Mouse (Mus musculus) forebrain, postnatal 0 days (tissue): ENCODE data around the gene Hrk. TPM values are rescaled to one million over a fixed set of nuclear protein-coding genes. Genes with fewer than 3 reads are reported as not detected.

ENCODE experiments used
- ATAC-seq: fragments of 200-750 bp; cut with Nextera tagmentation; 2 replicates; pipeline ENCODE4 v1.8.0; 2017; ENCODE audit warnings: mild to moderate bottlenecking, moderate library complexity
- DNase-seq: peaks from one replicate; pipeline ENCODE4 v3.0.0-alpha.2; 2015
- H3K27ac ChIP-seq: fragments of 300-500 bp; sonication (generic); 2 replicates; pipeline ENCODE4 v1.5.1; 2014; ENCODE audit warnings: low read depth, mild to moderate bottlenecking, antibody characterized with exemption, low read length, moderate library complexity, mixed read lengths
- H3K27me3 ChIP-seq: fragments of 300-500 bp; sonication (generic); 2 replicates; pipeline ENCODE4 v1.6.1; 2014; ENCODE audit warnings: mild to moderate bottlenecking, low read length, mixed read lengths; ENCODE audit not compliant: insufficient read depth
- H3K36me3 ChIP-seq: fragments of 300-500 bp; sonication (generic); 2 replicates; pipeline ENCODE4 v1.6.1; 2014; ENCODE audit warnings: mild to moderate bottlenecking, moderate library complexity; ENCODE audit not compliant: insufficient read depth
- H3K4me1 ChIP-seq: fragments of 300-500 bp; sonication (generic); 2 replicates; pipeline ENCODE4 v1.6.1; 2014; ENCODE audit warnings: antibody characterized with exemption; ENCODE audit not compliant: insufficient read depth
- H3K4me2 ChIP-seq: fragments of 300-500 bp; sonication (generic); 2 replicates; pipeline ENCODE4 v1.6.1; 2014; ENCODE audit warnings: low read depth, mild to moderate bottlenecking, moderate library complexity
- H3K4me3 ChIP-seq: fragments of 300-500 bp; sonication (generic); 2 replicates; pipeline ENCODE4 v1.5.1; 2014; ENCODE audit warnings: low read depth, low read length, mixed read lengths
- H3K9ac ChIP-seq: fragments of 300-500 bp; sonication (generic); 2 replicates; pipeline ENCODE4 v1.6.1; 2014; ENCODE audit warnings: mild to moderate bottlenecking
- H3K9me3 ChIP-seq: fragments of 300-500 bp; sonication (generic); 2 replicates; pipeline ENCODE4 v1.6.1; 2016; ENCODE audit warnings: low read length
- CTCF ChIP-seq: sonication (generic); IDR thresholded peaks from 2 replicates; pipeline ENCODE4 v1.5.1; 2016; ENCODE audit warnings: antibody characterized with exemption, control low read depth, low read depth
- WGBS: fragments of 180-500 bp; shearing (Covaris S2); extraction: QIAGEN DNeasy Blood & Tissue Kit; methylation state at CpG from one replicate; pipeline ENCODE4 v1.1.7; 2014; 5-methylcytosine and 5-hydroxymethylcytosine counted together
- polyA plus RNA-seq: library from polyadenylated mRNA; unstranded; fragments of >200 nt; fragmentation: Nextera tagmentation; extraction: Ambion mirVana; gene quantifications from 2 replicates; pipeline ENCODE4 v1.2.1, GENCODE M21; 2015
- total RNA-seq: library from RNA; depleted of rRNA; stranded (reverse); fragments of >200 nt; gene quantifications from 2 replicates; pipeline ENCODE4 v1.2.3, GENCODE M21; 2014

Hrk gene
- total and polyA plus RNA-seq, 2 experiments from 2014 or later, result 8.4 to 26.3 TPM

GRCm38 (mm10) chr5:118188356-118188755 is 23.9 kb downstream of the Hrk start:
- no peaks in the 10 kb centered on the region for H3K9me3 ChIP-seq
- ATAC-seq, result no peak
- WGBS, result 47% methylated on average over 6 of the region's 6 CpGs

GRCm38 (mm10) chr5:118190491-118190890 is 26.0 kb downstream of the Hrk start:
- Histone ChIP-seq H3K36me3 (peaks cover 4% of the 10 kb centered on the region), H3K4me2 (no peak overlapping the region), H3K27ac (no peak overlapping the region), H3K4me1 (peaks cover 11% of the 10 kb centered on the region; the same call in 1 of the 2 replicates), H3K9ac (no peak overlapping the region), H3K27me3 (no peaks in the 10 kb centered on the region), H3K4me3 (no peak overlapping the region), H3K9me3 (no peaks in the 10 kb centered on the region)
- TF ChIP-seq CTCF, result no peak
- DNase-seq (no peak), ATAC-seq (no peak)
- 88% methylated on average over 9 of the region's 9 CpGs for WGBS

More at GRCm38 (mm10) chr5:118188356-118188755, 23.9 kb downstream of the Hrk start:
- no peak overlapping the region for H3K27ac ChIP-seq
- no peak for DNase-seq
- peaks cover 11% of the 10 kb centered on the region; the same call in 1 of the 2 replicates for H3K4me1 ChIP-seq
- no peak overlapping the region for H3K9ac ChIP-seq
- no peak overlapping the region for H3K4me2 ChIP-seq
- H3K36me3 ChIP-seq, result peaks cover 4% of the 10 kb centered on the region; the same call in 1 of the 2 replicates
- H3K27me3 ChIP-seq, result no peaks in the 10 kb centered on the region
- no peak for TF ChIP-seq CTCF
- no peak overlapping the region for H3K4me3 ChIP-seq

DNA sequence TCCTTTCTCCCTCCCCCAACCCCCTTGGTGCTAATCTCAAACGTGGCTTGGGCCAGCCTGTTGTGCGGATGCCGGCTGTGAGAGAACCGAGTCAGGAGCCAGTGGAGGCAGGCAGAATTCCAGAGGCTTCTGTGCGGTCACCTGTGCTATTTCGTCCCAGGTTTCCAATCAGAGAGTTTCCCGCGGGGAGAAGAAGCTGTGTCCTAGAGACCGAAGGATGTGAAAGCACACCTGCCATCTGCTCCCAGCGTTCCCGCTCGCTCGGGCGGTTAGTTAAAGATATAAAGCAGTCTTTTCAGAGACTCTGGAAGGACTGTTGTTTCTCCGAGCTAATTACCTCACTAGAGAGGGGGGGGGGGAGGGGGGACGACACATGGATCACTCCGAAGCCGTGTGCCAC is 27.8 kb downstream of the Hrk start:
- no peak overlapping the region for H3K4me3 ChIP-seq
- 10% methylated on average over 18 of the region's 18 CpGs for WGBS
- H3K4me1 ChIP-seq, result peaks cover 10% of the 10 kb centered on the region; the same call in 1 of the 2 replicates
- no peak overlapping the region for H3K4me2 ChIP-seq
- TF ChIP-seq CTCF, result no peak
- DNase-seq, result peak; percentile 41
- no peaks in the 10 kb centered on the region for H3K9me3 ChIP-seq
- H3K27ac ChIP-seq, result no peak overlapping the region
- no peaks in the 10 kb centered on the region for H3K27me3 ChIP-seq
- no peak for ATAC-seq
- peak overlapping the region; percentile 18; the same call in 1 of the 2 replicates for H3K9ac ChIP-seq
- peaks cover 4% of the 10 kb centered on the region for H3K36me3 ChIP-seq

- no peak overlapping the region for H3K4me3 ChIP-seq
- no peaks in the 10 kb centered on the region for H3K27me3 ChIP-seq
- H3K9ac ChIP-seq, result no peak overlapping the region
- H3K4me2 ChIP-seq, result no peak overlapping the region
- WGBS, result 54% methylated on average over 13 of the region's 13 CpGs
- no peak for TF ChIP-seq CTCF
- H3K9me3 ChIP-seq, result no peaks in the 10 kb centered on the region
- no peak for DNase-seq
- H3K4me1 ChIP-seq, result no peaks in the 10 kb centered on the region
- no peak overlapping the region for H3K27ac ChIP-seq
- peak; percentile 37; the same call in 1 of the 2 replicates for ATAC-seq
- peaks cover 30% of the 10 kb centered on the region for H3K36me3 ChIP-seq
Measured at GRCm38 (mm10) chr5:118197421-118197820, 33.0 kb downstream of the Hrk start.

DNA sequence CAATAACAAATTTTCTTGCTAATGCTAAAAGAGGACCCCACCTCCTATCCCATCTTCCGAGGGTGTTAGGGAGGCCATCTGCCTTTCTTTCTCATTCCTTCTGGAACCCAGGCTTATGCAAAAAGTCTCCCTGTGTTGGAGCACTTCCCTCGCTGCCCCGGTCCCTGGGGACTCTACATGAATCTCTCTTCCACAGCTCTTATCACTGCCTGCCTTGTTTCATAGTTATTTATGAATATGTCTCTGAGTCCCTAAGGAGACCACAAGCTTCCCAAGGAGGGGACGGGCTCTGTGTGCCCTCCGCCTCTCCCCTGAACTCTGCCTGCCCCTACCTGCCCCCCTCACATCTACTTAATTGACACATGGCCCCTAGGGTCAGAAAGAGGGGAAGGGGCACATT is 35.2 kb downstream of the Hrk start:
- TF ChIP-seq CTCF, result no peak
- Histone ChIP-seq H3K4me3 (no peak overlapping the region), H3K9ac (no peak overlapping the region), H3K9me3 (no peaks in the 10 kb centered on the region), H3K4me2 (no peak overlapping the region), H3K4me1 (no peaks in the 10 kb centered on the region), H3K27ac (0 out of 2 replicates have a peak overlapping the region, but pooled peaks have one; percentile 21), H3K36me3 (peaks cover 26% of the 10 kb centered on the region), H3K27me3 (no peaks in the 10 kb centered on the region)
- DNase-seq, result no peak
- 65% methylated on average over 5 of the region's 5 CpGs for WGBS
- ATAC-seq, result peak; percentile 50

DNA sequence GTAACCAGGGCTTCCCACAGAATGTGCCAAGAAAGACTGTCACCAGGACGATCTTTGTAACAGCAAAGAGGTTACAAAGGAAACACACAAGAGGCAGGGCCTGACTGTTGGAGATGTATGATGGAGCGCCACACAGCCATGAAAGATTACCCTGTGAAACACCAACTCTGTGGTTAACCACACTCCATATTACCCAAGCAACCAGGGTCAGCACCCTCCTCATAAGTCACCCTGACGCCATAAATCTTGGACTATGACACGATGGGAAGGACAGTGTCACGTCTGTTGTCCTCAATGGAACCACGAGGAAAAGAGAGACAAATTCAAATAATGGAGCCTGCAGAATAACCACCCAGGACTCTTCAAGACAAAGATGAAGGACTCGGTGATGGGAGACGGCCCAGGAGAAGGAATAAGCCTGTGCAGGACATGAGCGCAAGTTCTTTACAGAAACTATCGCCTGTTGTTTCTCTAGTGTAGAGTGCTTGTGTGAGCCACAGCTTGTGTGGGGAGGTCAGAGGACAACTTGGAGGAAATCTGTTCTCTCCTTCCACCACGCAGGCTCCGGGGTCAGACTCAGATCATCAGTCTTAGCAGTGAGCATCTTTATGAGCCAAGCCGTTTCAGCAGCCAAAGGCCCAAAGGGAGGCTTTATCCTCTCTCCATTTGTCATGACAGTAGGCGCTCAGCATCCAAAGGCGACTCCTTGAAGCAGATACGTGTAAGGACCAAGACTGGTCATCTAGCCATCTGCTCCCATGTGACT is 40.4 kb downstream of the Hrk start:
- ATAC-seq, result no peak
- WGBS, result 85% methylated on average over 16 of the region's 16 CpGs
- Histone ChIP-seq H3K9ac (no peak overlapping the region), H3K4me3 (no peak overlapping the region), H3K4me2 (no peak overlapping the region), H3K27ac (no peak overlapping the region), H3K27me3 (no peaks in the 10 kb centered on the region), H3K9me3 (no peaks in the 10 kb centered on the region), H3K4me1 (no peaks in the 10 kb centered on the region), H3K36me3 (peaks cover 28% of the 10 kb centered on the region)
- TF ChIP-seq CTCF, result no peak
- no peak for DNase-seq

DNA sequence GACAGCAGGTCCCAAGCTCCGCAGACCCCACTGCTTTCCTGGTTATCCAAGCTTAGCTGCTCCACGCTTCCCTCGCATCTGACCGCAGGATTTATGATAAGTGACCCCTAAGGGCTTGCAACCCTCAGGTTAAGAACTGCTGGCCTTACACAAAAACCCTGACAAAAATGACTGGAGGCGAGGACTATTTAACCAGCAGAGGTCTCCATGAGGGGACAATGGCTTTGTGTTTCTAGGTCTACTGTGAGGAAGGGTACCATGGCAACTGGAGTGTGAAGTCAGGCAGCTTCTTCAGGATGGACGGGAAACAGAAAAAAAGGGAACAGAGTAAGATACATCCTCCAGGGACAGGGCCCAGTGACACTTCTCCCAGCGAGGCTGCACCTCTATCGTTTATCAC is 41.4 kb downstream of the Hrk start:
- Histone ChIP-seq H3K4me3 (no peak overlapping the region), H3K36me3 (peaks cover 18% of the 10 kb centered on the region), H3K27me3 (no peaks in the 10 kb centered on the region), H3K4me2 (no peak overlapping the region), H3K4me1 (no peaks in the 10 kb centered on the region), H3K27ac (no peak overlapping the region), H3K9me3 (no peaks in the 10 kb centered on the region), H3K9ac (no peak overlapping the region)
- WGBS, result 69% methylated on average over 8 of the region's 8 CpGs
- no peak for ATAC-seq
- no peak for DNase-seq
- TF ChIP-seq CTCF, result no peak
